Mouse (Mus musculus) myocyte (in vitro differentiated cells): Measurements from ENCODE around the gene Cbx3.

Experiments
- MYOG ChIP-seq, 3 experiments: IDR thresholded peaks; one replicate each; pipeline ENCODE4 v1.6.1; 2011; ENCODE audit warnings: control low read depth in 2 of 3, low read depth in 2 of 3, mild to moderate bottlenecking in 2 of 3; ENCODE audit not compliant: insufficient read length in 2 of 3, control insufficient read depth in 1 of 3, insufficient read depth in 1 of 3
- POLR2A ChIP-seq: IDR thresholded peaks from one replicate; pipeline ENCODE4 v1.6.1; 2011; ENCODE audit warnings: low read depth, mild to moderate bottlenecking, control low read depth, moderate library complexity; ENCODE audit not compliant: insufficient read length
- USF1 ChIP-seq: IDR thresholded peaks from one replicate; pipeline ENCODE4 v1.6.1; 2011; ENCODE audit warnings: low read depth, mild to moderate bottlenecking, control low read depth, moderate library complexity

GRCm38 (mm10) chr6:51483861-51484260, 13.7 kb downstream of the Cbx3 start:
- TF ChIP-seq MYOG (IDR thresholded peaks at IDR 0.05; ENCODE audit: control insufficient read depth in 1 of 3, insufficient read depth in 1 of 3, insufficient read length in 2 of 3, low read depth in 2 of 3): no peak
- no peak for TF ChIP-seq USF1
- TF ChIP-seq POLR2A: no peak
